Mouse (Mus musculus) gastrocnemius, adult 2 months (tissue): ENCODE results near the gene Cask. TPM values are rescaled to one million over a fixed set of nuclear protein-coding genes. Genes with fewer than 3 reads are reported as not detected.

Experiments
- DNase-seq: peaks from one replicate; pipeline ENCODE4 v3.0.0; 2022
- H3K27ac ChIP-seq: fragments of 200-600 bp; 2 replicates; pipeline ENCODE4 v1.8.1; 2022; ENCODE audit warnings: mild to moderate bottlenecking
- H3K4me3 ChIP-seq: fragments of 200-600 bp; 2 replicates; pipeline ENCODE4 v1.8.1; 2022; ENCODE audit warnings: mild to moderate bottlenecking, moderate library complexity
- CTCF ChIP-seq: fragments of 200-600 bp; IDR thresholded peaks from 2 replicates; pipeline ENCODE4 v1.8.1; 2022; ENCODE audit warnings: antibody characterized with exemption, mild to moderate bottlenecking, moderate library complexity
- intact Hi-C: fragments of 180-260 bp; cut with DNase I; formaldehyde crosslinking; loops from one replicate; pipeline ENCODE4 v1.15.1; 2025
- total RNA-seq, 2 experiments: library from RNA; stranded (reverse); gene quantifications; 2 replicates each; pipeline ENCODE4 v1.2.3; 2021

The Cask gene
- total RNA-seq, 2 experiments from 2014 or later: 11.0 to 14.7 TPM

DNA sequence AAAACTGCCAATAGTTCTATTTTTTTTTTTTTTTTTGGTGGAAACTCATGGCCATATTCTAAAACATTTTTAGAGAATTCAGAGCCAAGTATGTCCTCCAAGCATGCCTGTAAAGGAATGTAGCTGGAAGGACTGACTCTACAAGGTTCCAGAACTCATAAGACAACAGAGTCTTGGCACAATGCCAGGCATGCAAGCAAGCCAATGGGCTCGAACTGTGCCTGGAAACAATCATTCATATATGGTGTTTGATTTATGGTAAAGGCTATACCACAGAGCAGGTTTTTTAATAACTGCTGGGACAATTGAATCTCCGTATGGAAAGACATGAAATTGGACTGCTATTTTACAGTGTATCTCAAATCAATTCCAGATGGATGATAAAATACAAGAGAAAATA lies 146.1 kb downstream of the Cask start:
- Histone ChIP-seq H3K27ac (no peak overlapping the region), H3K4me3 (no peak overlapping the region)
- DNase-seq: peak; percentile 26
- intact Hi-C loops: loop anchor here (5.0 kb wide), 1 partner anchor 142 kb away; no protein-coding TSS in a partner anchor
- no peak for TF ChIP-seq CTCF

DNA sequence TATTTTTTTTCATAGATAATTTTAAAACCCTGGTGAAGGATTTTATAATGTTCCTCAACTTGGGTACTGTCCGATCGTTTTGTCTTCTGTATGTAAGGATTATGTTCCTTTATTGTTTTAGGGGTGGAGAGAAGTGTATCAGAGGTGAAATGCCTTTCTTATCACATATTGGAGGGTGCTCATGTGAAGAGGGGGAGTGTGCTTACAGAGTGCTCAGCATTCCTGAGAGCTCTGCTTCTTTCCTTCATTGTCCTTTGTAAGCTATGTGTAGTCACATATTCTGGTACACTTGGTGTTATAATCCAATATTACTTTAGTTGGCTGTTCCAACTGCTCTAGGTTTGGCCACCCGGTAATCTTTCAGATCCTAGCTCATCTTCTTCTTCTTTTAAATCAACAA lies 150.5 kb downstream of the Cask start:
- TF ChIP-seq CTCF: no peak
- DNase-seq: no peak
- Histone ChIP-seq H3K27ac (no peak overlapping the region), H3K4me3 (no peak overlapping the region)
- intact Hi-C loops: no loop called here

DNA sequence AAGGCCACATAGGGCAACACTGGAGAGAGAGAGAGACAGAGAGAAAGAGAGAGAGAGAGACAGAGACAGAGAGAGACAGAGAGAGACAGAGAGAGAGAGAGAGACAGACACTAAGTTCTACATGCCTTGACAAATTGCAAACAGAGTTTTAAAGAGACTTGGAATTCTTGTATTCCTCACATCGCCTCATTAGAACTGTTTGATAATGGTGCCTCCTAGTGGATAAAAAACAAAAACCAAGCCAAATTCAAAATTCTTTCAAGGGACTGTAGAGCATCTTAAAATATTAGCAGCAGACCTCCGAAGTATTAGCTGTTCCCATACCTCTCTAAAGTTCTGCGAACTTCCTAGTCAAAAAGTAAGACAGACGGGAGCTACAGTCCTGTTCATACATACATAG lies 159.3 kb downstream of the Cask start:
- intact Hi-C loops: no loop called here
- H3K4me3 ChIP-seq: no peak overlapping the region
- TF ChIP-seq CTCF: peak; percentile 42
- H3K27ac ChIP-seq: no peak overlapping the region
- no peak for DNase-seq

DNA sequence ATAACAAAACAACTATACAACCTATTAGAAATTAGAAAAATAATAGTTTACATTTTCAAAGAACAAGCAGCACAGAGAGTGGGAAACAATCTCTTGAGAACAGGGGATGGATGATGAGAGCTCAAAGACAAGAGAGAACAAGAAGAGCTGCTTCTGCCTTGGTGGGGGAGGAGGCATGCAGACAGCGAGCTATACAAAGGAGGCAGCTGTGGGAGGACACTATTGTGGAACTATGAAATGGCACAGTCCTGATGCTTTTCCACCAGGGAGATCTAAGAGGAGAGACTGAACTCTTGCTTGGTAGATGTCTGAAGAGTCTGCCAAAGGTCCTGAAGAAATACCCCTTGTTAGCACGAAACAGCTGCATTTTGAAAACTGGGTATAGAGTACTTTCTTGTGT lies 162.8 kb downstream of the Cask start:
- no peak for TF ChIP-seq CTCF
- no peak for DNase-seq
- Histone ChIP-seq H3K27ac (no peak overlapping the region), H3K4me3 (no peak overlapping the region)
- intact Hi-C loops: no loop called here

DNA sequence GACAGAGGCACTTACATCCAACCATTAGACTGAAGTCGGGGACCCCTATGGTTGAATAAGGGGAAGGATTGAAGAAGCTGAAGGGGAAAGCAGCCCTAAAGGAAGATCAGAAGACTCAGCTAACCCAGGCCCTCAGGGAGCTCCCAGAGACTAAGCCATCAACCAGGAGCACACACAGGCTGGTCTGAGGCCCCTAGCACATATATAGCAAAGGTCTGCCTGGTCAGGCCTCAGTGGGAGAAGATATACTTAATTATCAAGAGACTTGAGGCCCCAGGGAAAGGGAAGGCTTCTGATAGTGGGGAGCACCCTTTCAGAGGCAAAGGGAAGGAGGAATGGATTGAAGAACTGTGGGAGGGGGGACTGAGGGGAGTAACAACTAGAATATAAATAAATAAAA lies 164.6 kb downstream of the Cask start:
- no peak for TF ChIP-seq CTCF
- Histone ChIP-seq H3K27ac (no peak overlapping the region), H3K4me3 (no peak overlapping the region)
- intact Hi-C loops: no loop called here
- DNase-seq: no peak

DNA sequence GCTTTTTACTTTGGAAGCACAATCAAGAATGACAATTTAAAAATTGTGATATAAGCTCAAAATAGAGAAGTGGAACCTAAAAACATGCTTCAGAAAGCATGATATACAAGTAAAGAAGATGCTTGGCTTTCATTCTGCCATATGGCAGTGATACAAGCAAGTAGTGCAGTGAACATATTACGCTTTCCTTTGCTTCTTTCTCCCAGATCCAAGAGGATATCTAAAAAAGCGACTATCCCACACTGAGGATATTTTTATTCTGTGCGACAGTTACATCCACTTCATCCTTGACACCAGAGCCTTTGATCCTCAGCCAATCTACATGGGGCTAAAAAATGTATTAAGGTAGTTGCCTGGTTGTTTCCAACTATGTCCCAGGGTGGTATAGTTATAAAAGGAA lies 169.4 kb downstream of the Cask start:
- Histone ChIP-seq H3K4me3 (no peak overlapping the region), H3K27ac (no peak overlapping the region)
- no peak for DNase-seq
- intact Hi-C loops: no loop called here
- TF ChIP-seq CTCF: no peak

DNA sequence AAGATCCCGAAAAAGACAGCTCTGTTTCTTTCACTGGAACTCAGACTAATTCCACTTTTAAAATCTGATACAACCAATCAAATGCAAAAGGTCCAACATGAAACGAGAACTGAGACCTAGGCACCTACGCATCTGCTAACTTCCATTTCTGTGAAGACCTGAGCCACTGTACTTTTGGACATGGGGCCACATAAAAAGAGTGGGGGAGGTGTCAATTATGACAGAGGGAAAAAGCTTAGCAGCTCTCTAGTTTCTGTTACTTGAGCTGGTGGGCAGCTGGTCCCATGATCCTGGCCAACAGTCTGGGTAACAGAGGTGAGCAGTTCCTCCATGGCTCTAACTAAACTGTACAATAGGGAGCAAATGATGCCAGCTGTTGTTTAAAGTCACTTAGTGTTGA lies 178.2 kb downstream of the Cask start:
- no peak for TF ChIP-seq CTCF
- Histone ChIP-seq H3K27ac (no peak overlapping the region), H3K4me3 (no peak overlapping the region)
- intact Hi-C loops: no loop called here
- DNase-seq: no peak

DNA sequence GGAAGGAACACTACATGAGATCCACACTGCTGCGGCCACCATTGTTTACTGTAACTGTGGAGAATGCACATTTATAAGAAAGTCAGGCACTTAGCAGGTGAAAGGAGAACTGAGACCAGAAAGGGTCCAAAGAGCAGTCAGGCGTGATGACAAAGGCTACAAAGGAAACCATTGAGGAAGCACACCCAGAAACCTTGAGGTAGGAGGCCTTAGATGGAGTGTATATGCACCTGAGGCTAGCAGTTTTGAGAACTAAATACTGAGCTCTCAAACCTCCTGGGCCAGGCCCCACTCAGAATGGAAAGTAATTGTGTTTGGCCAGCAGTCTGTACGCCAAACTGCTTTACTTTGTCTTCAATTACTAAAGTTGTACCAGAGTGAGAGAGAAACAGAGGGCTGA lies 180.8 kb downstream of the Cask start:
- Histone ChIP-seq H3K27ac (no peak overlapping the region), H3K4me3 (no peak overlapping the region)
- intact Hi-C loops: no loop called here
- no peak for TF ChIP-seq CTCF
- no peak for DNase-seq

DNA sequence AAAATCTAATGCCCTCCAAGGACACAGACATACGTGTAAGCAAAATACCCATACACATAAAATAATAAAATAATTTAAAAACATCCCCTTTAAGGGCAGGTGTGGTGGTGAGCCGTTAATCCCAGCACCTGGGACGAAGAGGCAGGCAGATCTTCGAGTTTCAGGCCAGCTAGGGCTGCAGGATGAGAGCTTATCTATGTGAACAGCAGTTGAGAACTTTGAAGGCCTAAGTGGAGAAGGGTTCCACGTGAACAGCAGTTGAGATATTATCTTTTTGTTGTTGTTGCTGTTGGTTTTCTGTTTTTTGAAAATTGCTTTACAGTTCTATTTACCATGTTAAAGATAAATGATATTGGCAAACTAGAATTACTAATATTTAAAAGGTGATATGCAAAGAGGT lies 182.3 kb downstream of the Cask start:
- H3K4me3 ChIP-seq: no peak overlapping the region
- no peak overlapping the region for H3K27ac ChIP-seq
- no peak for TF ChIP-seq CTCF
- intact Hi-C loops: no loop called here
- DNase-seq: no peak

DNA sequence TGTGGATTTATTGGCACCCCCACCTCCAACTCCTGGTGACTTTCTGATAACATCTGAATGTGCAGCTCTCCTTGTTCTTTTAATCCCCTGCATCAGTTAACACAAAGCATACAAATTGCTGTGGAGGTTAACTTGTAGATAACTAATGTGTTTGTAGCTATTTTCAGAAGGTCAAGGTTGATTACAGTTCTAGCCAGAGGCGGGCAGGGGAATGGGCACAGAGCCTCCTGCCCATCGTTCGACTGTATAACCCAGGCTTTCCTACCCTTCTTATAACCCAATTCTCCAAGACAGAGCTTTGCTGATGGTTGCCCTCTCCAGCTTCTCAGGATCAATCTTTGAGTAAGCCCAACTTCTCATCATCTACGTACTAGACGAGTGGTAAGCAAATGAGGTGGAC lies 190.1 kb downstream of the Cask start, which contains the start of gene Gpr82:
Gene Gpr82 (plus strand): TSS at position 301 of the 400 bp plus-strand sequence.
- no peak within 1 kb of the TSS for H3K4me3 ChIP-seq
- DNase-seq: no peak
- no peak within 1 kb of the TSS for H3K27ac ChIP-seq
- intact Hi-C loops: no loop called here
- TF ChIP-seq CTCF: no peak

DNA sequence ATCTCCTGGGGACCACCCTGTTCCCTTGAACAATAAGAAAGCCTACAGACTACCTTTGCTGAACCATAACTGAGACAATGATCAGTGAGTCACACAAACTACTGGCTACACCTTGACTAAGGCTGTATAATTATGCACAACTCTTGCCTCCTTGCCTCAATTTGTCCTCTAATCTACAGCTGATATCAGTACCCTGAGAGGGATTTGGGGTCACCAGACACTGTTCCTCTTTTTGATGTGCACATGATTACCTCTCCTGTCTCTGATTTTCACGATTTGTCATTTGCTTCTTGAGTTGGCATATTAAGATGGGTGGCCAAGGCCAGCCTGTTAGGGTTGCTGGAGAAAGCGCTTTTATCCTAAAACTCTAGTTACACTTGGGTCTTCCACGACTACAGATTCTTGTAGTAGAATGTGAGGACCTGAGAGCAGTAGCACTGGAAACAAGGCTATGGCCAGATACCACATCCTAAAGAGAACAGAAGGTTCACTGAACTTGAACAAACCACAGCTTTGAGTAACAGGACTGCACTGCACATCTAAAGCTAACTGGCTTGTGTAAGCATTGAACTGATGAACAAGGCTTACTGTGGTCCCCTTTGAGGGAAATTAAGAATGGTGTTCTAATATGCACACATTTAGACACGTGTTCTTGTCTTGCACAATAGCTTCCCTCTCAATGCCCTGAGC lies 191.8 kb downstream of the Cask start:
- DNase-seq: no peak

DNA sequence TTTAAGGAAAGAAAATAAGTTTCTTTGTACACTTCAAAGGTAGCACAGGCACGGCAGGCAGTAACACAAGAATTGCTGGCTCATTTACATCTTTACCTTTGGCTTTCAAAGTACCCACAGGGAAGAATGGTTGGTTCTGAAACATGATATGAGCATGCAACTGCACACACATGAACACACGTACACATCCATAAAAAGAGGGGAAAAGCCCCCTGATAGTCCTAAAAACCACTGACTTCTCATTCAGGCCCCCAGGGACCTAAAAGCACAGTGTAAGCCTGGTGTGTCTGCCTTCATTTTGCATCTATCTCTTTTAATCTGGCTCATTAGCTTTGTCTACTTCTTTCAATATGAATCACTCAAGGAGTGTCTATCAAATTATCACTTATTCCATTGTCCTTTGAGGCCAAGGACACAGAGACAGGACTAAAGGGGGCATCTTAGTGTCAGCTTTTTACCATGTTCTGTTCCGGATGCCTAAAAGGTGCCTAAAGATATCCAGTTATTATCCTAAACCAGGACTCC lies 192.5 kb downstream of the Cask start:
- intact Hi-C loops: loop anchor here (10.0 kb wide), 1 partner anchor 84 kb away; no protein-coding TSS in a partner anchor
- H3K27ac ChIP-seq: no peak overlapping the region
- no peak for DNase-seq
- no peak for TF ChIP-seq CTCF
- H3K4me3 ChIP-seq: no peak overlapping the region

More for the DNA sequence above, 191.8 kb downstream of the Cask start:
- Histone ChIP-seq H3K4me3 (no peak overlapping the region), H3K27ac (no peak overlapping the region)
- TF ChIP-seq CTCF: no peak
- intact Hi-C loops: loop anchor here (10.0 kb wide), 1 partner anchor 85 kb away; no protein-coding TSS in a partner anchor

DNA sequence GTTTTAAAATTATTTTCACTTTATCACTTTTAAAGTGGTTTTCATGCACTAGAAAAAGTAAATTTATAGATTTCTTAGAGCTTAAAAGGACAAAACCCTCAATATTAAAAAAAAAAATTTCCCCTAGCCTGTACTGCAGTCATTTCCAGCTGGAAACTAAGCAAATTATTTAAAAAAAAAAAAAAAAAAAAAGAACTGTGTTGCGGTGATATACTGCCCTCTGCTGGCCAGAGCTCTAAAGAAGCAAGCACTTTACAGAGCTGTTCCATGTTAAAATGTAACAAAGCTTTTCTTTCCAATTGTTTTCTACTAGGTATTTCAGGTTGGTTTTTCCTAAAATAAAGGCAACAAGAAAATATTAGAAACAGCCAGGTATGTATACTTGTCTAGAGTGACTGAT lies 194.4 kb downstream of the Cask start:
- Histone ChIP-seq H3K4me3 (no peak overlapping the region), H3K27ac (peak overlapping the region; percentile 78)
- DNase-seq: peak; percentile 44
- intact Hi-C loops: loop anchor here (2.0 to 10.0 kb wide), 3 partner anchors 82 to 430 kb away; no protein-coding TSS in a partner anchor
- TF ChIP-seq CTCF: peak; percentile 75

DNA sequence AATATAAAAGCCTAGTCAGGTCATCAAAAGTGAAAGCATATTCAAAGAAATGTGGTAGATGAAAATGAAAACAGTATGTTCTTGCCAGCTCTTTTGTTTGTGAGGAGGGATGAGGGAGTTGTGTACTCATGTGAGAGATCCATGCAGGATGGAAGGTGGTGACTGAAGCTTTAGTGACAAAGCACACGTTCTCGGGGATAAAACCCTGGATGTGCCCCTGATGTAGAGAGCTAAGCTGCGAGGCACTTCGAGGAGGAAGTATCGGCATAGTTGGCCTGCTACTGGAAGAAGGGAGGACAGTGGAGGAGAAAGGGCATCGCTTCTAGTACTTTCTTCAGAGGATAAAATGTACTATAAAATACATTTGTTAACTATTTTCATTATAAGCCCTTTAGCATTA lies 195.3 kb downstream of the Cask start:
- H3K27ac ChIP-seq: peak overlapping the region; percentile 78

More for the DNA sequence above, 195.3 kb downstream of the Cask start:
- H3K4me3 ChIP-seq: no peak overlapping the region
- DNase-seq: no peak
- no peak for TF ChIP-seq CTCF
- intact Hi-C loops: loop anchor here (2.0 to 10.0 kb wide), 3 partner anchors 81 to 429 kb away; no protein-coding TSS in a partner anchor
